Mouse (Mus musculus) kidney, adult 2 months (tissue): ENCODE measurements around the gene Rtkn. TPM values are rescaled to one million over a fixed set of nuclear protein-coding genes. Genes with fewer than 3 reads are reported as not detected.

ENCODE experiments used
- DNase-seq: peaks from one replicate; pipeline ENCODE4 v3.0.0; 2021
- H3K27ac ChIP-seq: fragments of 200-500 bp; 2 replicates; pipeline ENCODE4 v1.5.1; 2012; ENCODE audit warnings: low read depth, low read length, control low read depth, inconsistent platforms; ENCODE audit not compliant: insufficient read depth
- H3K27me3 ChIP-seq: fragments of 200-500 bp; replicated peaks from 2 replicates; pipeline ENCODE4 v1.6.1; 2012; ENCODE audit warnings: mild to moderate bottlenecking, moderate library complexity, low read length, inconsistent platforms; ENCODE audit not compliant: control insufficient read depth, insufficient read depth
- H3K36me3 ChIP-seq: fragments of 200-500 bp; 2 replicates; pipeline ENCODE4 v1.6.1; 2012; ENCODE audit warnings: mild to moderate bottlenecking, moderate library complexity, low read length, inconsistent platforms; ENCODE audit not compliant: control insufficient read depth, insufficient read depth
- H3K4me1 ChIP-seq: fragments of 200-500 bp; 2 replicates; pipeline ENCODE4 v1.6.1; 2011; ENCODE audit warnings: low read length; ENCODE audit not compliant: control insufficient read depth, insufficient read depth
- H3K4me3 ChIP-seq: fragments of 200-500 bp; 2 replicates; pipeline ENCODE4 v1.5.1; 2011; ENCODE audit warnings: mild to moderate bottlenecking, low read depth, low read length, control low read depth; ENCODE audit not compliant: insufficient read depth
- CTCF ChIP-seq: fragments of 200-500 bp; conservative IDR thresholded peaks from 2 replicates; pipeline ENCODE4 v1.5.1; 2011; ENCODE audit warnings: low read depth, mild to moderate bottlenecking, control low read depth, low read length, moderate library complexity, mixed read lengths; ENCODE audit not compliant: insufficient read depth, insufficient read length
- POLR2A ChIP-seq: fragments of 200-500 bp; IDR thresholded peaks from one replicate; pipeline ENCODE4 v1.6.1; 2011; ENCODE audit warnings: low read depth, low read length, control low read depth
- WGBS: fragments of 180-500 bp; shearing (Covaris S2); methylation state at CpG from one replicate; pipeline ENCODE4 v1.1.7; 2018; 5-methylcytosine and 5-hydroxymethylcytosine counted together
- polyA plus RNA-seq: library from polyadenylated mRNA; depleted of rRNA; stranded (reverse); fragments of >200 nt; gene quantifications from 2 replicates; pipeline ENCODE4 v1.2.3, GENCODE M21; 2012

The Rtkn gene
- polyA plus RNA-seq, 1 experiment = 73.6 TPM

DNA sequence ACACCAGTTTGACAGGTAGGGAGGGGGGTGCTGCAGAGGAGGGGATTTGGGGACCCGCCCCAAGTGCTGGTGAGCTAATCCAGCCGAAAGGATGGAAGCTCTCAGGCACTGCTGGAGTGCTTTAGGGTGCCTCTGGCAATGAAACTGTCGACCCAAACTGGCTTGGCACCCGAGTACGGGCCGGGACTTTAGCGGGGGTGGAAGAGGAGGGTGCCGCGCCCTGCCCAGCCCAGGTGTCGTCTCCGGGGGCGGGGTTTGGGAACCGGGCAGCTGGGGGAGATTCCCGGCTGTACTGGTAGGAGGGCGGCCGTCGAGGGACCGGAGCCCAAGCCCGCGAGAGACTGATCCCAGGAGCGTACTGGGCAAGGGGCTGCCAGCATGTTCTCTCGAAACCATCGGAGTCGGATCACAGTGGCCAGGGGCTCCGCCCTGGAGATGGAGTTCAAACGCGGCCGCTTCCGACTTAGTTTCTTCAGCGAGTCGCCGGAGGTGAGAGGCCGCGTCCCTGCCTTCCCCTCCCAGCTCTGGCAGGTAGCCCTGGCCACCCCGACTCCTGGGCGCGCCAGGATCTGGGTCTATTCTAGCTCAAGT lies 403 bp downstream of the Rtkn start:
- peak overlapping the region; percentile 99 for H3K27ac ChIP-seq
- peak overlapping the region; percentile 88 for H3K4me3 ChIP-seq
- H3K36me3 ChIP-seq = no peaks in the 10 kb centered on the region
- peak; percentile 83 for DNase-seq
- no peaks in the 10 kb centered on the region for H3K27me3 ChIP-seq
- WGBS = 5% methylated on average over 37 of the region's 37 CpGs
- peaks cover 24% of the 10 kb centered on the region for H3K4me1 ChIP-seq
- TF ChIP-seq CTCF = no peak
- TF ChIP-seq POLR2A = no peak

DNA sequence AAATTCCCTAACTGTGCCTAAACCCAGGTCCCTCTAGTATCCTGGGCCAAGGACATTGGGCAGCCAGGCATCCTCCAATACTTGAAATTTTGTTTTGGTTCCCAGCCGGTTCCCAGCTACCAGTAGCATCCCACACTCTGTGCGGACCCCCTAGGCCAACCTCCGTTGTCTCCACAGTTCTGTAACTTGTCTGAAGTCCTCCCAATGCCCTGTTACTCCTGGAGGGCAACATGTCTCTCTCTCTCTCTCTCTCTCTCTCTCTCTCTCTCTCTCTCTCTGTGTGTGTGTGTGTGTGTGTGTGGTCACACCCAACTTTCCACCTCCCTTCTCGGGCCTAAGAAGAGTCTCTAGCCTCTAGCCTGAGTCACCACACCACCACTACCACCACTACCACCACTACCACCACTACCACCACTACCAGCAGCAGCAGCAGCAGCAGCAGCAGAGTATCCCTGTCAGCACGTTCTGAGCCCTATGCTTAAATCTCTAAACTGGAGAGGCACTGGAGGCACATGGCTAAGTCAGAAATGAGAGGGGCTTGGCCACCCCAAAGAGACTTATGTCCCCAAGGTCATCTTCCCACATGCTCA lies 1.1 kb downstream of the Rtkn start:
- H3K4me3 ChIP-seq = peak overlapping the region; percentile 88
- no peak for TF ChIP-seq POLR2A
- no peak for TF ChIP-seq CTCF
- H3K36me3 ChIP-seq = no peaks in the 10 kb centered on the region
- DNase-seq = no peak
- 16% methylated on average over 5 of the region's 5 CpGs for WGBS
- no peaks in the 10 kb centered on the region for H3K27me3 ChIP-seq
- peaks cover 24% of the 10 kb centered on the region for H3K4me1 ChIP-seq
- H3K27ac ChIP-seq = peak overlapping the region; percentile 99

DNA sequence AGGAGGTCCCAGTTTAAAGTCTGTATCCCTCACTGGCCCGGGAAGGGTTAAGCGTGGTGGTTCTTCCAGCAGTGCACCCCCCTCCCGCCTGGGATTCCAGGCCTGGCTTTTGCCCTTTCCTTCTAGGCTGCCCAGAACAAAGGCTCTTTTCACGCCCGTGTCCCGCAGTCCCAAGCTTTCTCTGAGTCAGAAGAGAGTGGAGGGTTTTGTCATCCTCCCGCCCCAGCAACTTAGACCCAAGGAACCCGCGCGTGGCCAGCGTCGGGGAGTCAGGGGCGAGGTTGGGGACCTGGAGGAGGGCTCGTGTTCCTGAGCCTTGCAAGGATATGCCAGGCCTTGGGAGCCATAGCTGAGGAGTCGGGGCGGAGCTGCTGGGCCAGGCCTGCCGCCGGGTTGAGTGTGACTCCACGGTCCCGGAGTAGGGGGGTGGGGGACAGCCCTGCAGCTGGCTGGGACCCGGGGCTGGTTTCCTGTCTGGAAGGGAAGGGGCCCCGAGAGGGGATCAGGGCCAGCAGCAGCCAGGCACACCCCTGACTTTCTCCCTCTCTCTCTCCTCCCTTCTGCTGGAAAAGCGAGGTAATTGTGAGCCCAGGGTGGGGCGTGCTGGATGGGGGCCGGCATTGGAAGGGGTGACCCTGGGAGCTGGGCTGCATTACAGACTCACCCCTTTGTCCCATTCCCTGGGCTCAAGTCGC lies 1.8 kb downstream of the Rtkn start:
- H3K4me3 ChIP-seq = peak overlapping the region; percentile 88
- no peaks in the 10 kb centered on the region for H3K36me3 ChIP-seq
- H3K27ac ChIP-seq = peak overlapping the region; percentile 99
- peak; percentile 79 for DNase-seq
- TF ChIP-seq CTCF = no peak
- no peak for TF ChIP-seq POLR2A
- H3K4me1 ChIP-seq = peaks cover 19% of the 10 kb centered on the region
- H3K27me3 ChIP-seq = no peaks in the 10 kb centered on the region
- 1% methylated on average over 26 of the region's 26 CpGs for WGBS

DNA sequence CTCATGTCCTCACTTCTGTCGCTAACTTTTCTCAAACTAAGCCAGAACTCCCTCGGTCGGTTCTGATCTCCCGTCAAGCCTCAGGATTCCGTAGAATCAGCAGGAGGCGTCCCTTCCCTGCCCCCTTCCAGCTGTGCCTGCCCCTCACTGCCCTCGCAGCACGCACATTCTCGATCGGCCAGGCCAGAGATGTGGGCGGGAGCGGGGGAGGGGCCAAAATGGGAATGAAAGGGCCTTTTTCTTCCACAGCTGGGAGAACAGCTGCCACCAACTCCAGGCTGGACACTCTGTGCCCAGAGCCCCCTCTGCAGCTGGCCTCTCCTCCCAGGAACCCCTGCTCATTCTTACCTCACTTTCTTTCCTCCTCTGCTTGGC lies 2.3 kb downstream of the Rtkn start:
- DNase-seq = peak; percentile 95
- WGBS = under 1% methylated on average over 12 of the region's 12 CpGs
- no peaks in the 10 kb centered on the region for H3K27me3 ChIP-seq
- TF ChIP-seq POLR2A (peak; percentile 87), CTCF (no peak; the same call in 1 of the 2 replicates)
- peaks cover 16% of the 10 kb centered on the region for H3K4me1 ChIP-seq
- peak overlapping the region; percentile 99 for H3K27ac ChIP-seq
- no peaks in the 10 kb centered on the region for H3K36me3 ChIP-seq
- peak overlapping the region; percentile 88 for H3K4me3 ChIP-seq

DNA sequence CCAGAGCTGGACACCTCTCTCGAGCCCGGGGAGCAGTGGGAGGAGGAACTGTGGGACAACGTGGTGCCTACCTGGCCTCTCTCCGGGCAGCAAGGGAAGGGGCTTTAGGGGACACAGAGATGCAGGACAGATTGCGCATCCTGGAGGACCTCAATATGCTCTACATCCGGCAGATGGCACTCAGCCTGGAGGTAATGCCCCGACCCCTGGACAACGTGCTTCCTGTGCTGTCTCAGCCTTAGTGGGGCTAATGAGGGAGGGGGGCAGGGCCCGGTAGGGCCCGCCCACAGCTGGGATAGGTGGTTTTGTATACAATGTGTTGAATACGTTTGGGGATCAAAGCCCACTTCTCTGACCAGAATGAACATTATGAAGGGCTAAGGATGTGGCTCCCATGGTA lies 2.8 kb downstream of the Rtkn start:
- TF ChIP-seq POLR2A (no peak), CTCF (no peak)
- peak overlapping the region; percentile 88 for H3K4me3 ChIP-seq
- H3K27ac ChIP-seq = peak overlapping the region; percentile 53
- no peak for DNase-seq
- WGBS = 7% methylated on average over 11 of the region's 11 CpGs
- H3K36me3 ChIP-seq = no peaks in the 10 kb centered on the region
- H3K27me3 ChIP-seq = no peaks in the 10 kb centered on the region
- peaks cover 16% of the 10 kb centered on the region for H3K4me1 ChIP-seq

DNA sequence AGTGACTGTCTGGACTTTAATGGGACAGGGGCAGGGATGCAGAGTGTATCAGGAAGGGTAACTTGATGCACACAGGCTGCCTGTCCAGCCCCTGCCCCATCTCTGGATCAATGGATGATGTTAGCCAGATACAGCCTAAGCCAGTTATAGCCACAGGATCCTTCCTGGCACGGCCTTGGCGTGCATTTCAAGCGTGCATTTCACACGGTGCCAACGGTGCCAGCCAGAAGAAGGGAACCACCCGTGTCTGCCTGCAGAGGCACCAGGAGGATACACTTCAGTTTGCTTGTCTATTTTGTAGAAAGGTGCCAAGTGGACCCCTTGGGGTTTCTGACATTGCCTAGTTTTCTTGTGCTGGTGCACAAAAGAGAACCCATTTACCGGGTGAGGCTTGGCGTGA lies 4.8 kb downstream of the Rtkn start:
- H3K4me3 ChIP-seq = no peak overlapping the region
- 94% methylated on average over 8 of the region's 8 CpGs for WGBS
- H3K4me1 ChIP-seq = peaks cover 6% of the 10 kb centered on the region
- TF ChIP-seq CTCF = no peak
- TF ChIP-seq POLR2A = no peak
- H3K27ac ChIP-seq = no peak overlapping the region
- H3K27me3 ChIP-seq = no peaks in the 10 kb centered on the region
- no peaks in the 10 kb centered on the region for H3K36me3 ChIP-seq
- no peak for DNase-seq

DNA sequence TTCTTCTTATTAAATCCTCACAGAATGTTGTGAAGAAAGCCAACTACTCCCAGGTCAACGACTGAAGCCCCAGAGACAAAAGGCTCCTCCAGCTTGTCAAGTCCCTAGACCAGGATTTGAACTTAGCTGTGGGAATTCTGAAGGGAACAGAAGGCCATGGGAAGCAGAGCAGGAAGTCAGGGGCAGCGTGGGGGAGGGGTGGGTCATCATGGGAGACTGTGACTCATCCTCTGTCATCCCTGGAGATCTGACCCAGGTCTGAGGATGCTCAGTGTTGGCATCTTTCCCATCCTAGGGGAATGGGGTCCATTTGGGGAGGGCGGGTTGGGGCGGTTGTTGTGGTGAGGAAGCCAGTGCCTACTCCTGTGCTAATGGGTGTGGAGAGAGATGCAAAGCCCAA lies 6.4 kb downstream of the Rtkn start:
- WGBS = 53% methylated on average over 4 of the region's 4 CpGs
- Histone ChIP-seq H3K36me3 (no peaks in the 10 kb centered on the region), H3K4me1 (peaks cover 4% of the 10 kb centered on the region; the same call in 1 of the 2 replicates), H3K27me3 (no peaks in the 10 kb centered on the region), H3K27ac (no peak overlapping the region), H3K4me3 (no peak overlapping the region; the same call in 1 of the 2 replicates)
- no peak for TF ChIP-seq POLR2A
- TF ChIP-seq CTCF = no peak
- no peak for DNase-seq
